Mouse (Mus musculus): Measurements from ENCODE around the gene Gm17359.

DNA sequence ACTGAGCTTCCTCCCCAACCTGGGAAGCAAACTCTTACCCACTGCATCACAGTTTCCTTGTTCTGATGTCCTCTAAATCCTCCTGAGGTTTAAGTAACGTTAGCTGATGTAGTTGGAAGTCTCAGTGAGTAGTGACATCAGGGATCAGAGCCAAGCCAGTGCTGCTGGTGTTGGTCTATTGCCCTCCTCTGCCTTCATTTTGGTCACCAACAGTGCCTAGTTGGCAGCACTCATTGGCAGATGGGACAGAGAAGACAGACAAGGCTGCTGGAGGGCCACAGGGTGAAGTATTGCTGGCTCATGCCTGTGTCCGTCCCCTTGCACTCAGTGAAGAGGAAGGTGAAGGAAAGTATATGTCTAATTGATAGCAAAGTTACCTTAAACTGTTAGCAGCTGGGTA, 139.5 kb downstream of the Gm17359 start:
- TF ChIP-seq CTCF (conservative IDR thresholded peaks at IDR 0.05 in 1 of 2, IDR thresholded peaks at IDR 0.05 in 1 of 2; ENCODE audit: low read depth in 2 of 2, low read length in 2 of 2): no peak
- no peak for TF ChIP-seq POLR2AphosphoS2 (IDR thresholded peaks at IDR 0.05; ENCODE audit: low read depth, low read length)
- no peak for TF ChIP-seq ETS1 (conservative IDR thresholded peaks at IDR 0.05; ENCODE audit: low read depth, low read length)
- TF ChIP-seq NRF1 (IDR thresholded peaks at IDR 0.05; ENCODE audit: low read depth, low read length): no peak
- TF ChIP-seq POLR2A (IDR thresholded peaks at IDR 0.05; ENCODE audit: low read depth, low read length): no peak
- no peak for TF ChIP-seq ZMIZ1 (IDR thresholded peaks at IDR 0.05; ENCODE audit: low read depth, low read length)
- no peak for TF ChIP-seq TBP (conservative IDR thresholded peaks at IDR 0.05; ENCODE audit: low read depth, low read length)
